Mouse (Mus musculus) thymus, postnatal 0 days (tissue): ENCODE measurements around the gene Acad12. TPM values are rescaled to one million over a fixed set of nuclear protein-coding genes. Genes with fewer than 3 reads are reported as not detected.
"Not testable (repeated sequence)": the region's sequence is repeated elsewhere in the genome, so short reads cannot be mapped to it uniquely, and the experiment has no call there.

ENCODE experiments used
- DNase-seq: peaks from one replicate; pipeline ENCODE4 v3.0.0-alpha.2; 2015; ENCODE audit warnings: low spot score
- polyA plus RNA-seq: library from polyadenylated mRNA; unstranded; fragments of >200 nt; fragmentation: Nextera tagmentation; extraction: Ambion mirVana; gene quantifications from 2 replicates; pipeline ENCODE4 v1.2.1, GENCODE M21; 2015

The Acad12 gene
- polyA plus RNA-seq, 1 experiment from 2014 or later: 1.3 TPM

DNA sequence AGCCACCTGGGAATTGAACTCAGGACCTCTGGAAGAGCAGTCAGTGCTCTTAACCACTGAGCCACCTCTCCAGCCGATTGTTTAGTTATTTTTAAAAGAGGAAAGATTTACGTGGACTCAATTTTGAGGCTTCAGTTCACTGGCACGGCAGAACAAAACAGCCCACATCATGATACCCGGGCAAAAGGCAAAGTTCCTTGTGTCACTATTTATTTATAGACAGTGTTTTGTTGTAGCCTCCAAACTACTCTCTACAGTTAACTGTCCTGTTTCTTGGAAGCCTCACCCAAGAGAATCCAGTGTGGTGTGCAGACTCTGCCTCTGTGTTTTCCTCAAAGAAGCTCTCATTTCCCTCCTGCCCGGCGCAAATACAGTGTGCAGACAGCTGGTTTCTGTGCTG lies 6.7 kb downstream of the Acad12 start:
- DNase-seq: no peak

DNA sequence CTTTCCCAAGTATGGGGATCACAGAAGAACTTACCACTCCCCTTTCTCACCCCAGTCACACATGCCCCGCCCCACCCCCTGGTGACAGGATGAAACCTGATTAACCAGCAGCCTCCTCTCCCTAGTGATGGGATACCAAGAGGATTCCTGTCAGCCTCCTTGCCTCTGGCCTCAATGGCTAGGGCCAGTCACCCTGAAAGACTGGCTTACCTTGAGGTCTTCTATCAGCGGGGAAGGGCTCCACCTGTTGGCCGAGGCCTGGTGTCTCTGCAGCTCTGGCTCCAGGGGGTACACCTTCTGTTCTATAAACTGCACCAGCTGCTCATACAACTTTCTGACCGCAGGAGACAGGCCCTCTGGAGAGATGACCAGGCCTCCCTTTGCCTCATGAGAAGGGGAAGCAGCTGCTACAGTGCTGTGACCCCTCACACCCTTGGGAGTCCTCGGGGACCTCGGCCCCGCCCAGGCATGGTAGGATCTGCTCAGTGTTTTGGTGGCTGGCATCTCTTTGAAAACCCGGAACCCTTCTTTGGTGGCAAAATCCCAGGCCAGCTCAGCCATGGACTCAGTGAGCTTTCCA lies 9.1 kb downstream of the Acad12 start:
- not testable (repeated sequence) for DNase-seq

DNA sequence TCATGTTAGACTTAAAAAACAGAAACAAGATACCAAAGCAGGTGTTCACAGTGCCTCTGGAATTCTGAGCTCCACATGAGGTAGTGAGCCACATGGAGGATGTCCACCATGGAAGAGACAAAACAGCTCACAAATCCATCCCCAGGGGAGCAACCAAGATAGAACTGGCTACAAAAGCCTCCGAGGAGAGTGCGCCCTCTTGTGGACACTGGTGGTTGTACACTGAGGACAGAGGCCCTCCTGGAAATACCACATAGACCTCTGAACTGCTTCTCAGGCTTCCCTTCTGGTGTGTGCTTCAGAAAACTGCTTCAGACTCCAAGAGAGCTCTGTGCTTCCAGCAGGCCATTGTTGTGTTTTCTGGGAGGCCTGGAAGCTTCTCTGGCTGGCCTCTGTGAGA lies 12.6 kb downstream of the Acad12 start:
- peak; percentile 79 for DNase-seq

DNA sequence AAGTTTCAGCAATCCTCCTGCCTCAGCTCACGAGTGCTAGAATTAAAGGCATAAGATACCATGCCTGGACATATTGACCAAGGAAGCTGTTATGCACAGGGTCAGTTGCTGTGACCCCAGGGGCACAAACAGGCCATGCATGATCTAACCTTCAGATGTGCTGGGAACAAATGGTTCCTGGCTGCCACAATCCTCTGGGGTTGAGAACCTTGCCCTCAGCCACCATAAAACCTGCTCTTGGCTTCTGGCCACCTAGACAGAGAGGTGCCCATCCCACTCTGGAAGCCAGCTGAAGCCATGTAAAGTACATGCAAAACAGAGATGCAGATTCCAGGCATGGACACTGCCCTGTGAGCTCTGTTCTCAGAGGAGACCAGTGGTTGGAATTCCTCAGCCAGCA lies 14.9 kb downstream of the Acad12 start:
- not testable (repeated sequence) for DNase-seq

DNA sequence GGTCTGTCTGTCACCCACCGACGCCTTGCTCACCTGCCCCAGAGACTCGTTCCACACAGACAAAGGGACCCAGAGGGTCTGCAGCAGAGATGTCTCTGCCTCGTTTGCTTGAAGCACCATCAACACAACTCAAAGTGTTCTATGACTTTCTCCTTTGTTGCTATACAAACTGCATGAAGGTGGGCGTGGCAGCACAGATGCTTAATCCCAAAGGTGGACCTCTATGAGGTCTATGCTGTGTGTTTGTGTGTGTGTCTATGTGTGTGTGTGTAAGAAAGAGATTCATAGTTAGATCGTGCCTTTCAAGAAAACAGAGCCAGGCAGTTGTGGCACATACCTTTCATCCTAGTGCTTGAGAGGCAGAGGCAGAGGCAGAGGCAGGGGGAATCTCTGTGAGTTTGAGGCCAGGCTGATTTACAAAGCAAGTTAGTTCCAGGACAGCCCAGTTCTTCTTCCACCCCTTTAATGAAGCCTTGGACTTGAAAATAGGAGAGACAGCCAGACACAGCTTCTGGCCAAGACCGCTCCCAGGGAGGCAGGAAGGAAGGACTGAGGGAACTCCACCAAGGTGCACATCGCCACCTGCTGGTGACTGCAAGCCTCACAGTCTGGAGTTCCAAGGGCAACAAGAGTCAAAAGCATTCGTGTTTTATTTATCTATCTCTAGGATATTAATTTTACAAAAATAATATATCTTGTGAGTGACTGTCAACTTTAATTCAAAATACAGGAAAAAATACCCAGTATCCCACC lies 17.0 kb downstream of the Acad12 start:
- DNase-seq: peak; percentile 82

DNA sequence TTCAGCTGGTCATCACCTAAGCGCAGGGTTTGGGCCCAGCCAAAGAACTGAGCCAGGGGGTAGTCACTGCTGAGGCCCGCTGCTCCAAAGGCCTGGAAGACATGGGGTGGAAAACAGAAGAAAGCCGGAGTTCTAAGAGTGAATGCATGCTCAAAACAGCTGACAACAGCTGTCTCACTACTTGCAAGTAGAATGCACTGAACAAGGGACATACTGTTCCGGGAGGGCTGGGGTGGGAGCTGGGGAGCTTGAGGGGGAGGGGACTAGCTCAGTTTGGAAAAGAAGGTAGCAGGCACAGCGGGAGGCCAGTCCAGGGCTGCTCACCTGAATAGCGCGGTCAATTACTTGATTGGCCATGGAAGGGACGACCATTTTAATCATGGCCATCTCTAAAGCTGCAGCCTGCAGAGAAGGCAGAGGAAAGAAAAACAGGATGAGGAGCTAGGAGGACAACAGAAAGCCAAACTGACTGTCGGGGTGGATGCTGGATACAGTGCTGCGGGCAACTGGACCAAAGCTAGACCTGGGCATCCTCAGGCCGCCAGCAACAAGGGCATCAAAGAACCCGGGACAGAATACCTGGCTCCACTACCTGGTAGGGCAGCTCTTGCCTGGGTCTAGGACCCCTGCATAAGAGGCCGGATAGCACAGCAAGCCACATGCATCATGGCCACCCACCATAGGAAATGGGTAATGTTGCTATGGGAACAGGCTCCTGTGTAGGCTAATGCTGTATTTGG lies 19.7 kb downstream of the Acad12 start:
- DNase-seq: no peak

DNA sequence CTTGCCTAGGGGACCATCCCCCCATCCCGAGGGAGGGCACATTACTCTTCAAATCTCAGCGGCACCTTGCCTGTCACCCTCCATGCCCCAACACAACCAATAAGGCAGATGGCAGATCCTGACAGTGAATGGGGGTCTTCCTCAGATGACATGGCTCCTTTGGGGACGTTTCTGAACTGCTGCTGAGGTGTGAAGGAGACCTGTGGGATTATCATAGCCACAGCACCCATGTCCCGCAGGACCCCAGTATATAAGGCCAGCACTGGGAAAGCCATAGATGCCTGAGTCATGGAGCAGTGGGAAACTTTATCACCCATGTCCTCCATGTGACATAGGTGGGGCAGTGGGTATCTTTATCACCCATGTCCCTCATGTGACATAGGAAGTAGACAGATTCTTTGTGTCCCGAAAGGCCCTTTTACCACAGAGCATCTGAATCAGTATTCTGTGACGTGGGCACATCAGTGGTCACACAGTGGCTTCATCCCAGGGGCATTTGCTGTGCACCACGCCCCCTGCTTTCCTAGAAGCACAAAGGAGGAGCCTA lies 20.7 kb downstream of the Acad12 start:
- DNase-seq: no peak

DNA sequence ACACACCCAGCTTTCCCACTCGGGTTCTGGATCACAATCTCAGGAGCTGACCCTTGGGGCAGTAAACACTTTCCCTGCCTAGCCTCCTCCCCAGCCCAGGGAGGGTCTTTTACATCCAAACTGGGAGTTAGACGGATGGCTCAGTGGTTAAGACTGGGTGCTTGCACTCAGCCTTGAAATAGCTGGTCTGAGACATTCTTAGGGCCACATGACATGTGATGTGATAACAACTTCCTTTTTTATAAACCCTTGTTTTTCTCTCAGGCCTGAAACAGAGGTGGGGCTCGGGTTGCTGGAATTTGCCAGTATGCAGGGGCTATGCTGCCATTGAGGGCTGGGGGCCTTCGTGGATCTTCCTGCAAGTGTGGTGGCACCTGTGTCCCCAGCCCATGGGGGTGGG lies 21.4 kb downstream of the Acad12 start:
- DNase-seq: no peak

DNA sequence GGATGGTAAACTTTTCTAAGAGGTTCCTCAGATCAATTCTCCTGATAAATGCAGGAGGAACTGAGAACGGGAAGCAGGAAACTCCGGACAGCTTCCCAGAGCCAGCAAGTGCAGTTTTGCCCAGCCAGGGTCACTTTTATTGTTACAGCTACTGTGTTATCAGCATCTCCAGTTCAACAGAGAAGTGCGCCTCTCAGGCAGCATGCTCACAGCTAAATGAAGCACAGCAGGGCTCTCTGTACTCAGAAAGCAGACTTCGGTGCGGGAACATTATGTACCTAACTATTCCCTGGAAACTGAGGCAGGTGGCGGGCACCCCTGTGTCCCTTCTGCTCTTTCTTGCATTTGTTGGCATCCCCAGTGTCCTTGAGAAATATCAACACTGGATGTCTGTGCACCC lies 22.5 kb downstream of the Acad12 start:
- DNase-seq: no peak

DNA sequence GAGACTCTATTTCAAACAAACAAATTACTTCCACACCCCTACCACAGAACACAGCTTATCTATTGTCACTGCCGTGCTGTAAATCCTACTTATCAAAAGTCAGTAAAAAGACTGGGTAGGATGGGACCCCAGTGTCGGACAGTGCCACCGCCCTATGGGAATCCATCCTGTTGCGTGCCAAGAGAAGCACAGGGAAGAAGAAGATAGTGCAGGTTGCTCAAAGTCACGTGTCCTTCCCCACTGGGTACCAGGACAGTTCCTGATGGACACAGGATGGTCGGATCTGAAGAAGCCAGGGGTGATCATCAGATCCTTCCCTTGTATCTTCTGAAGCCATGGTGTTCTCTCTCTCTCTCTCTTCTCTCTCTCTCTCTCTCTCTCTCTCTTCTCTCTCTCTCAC lies 23.0 kb downstream of the Acad12 start:
- no peak for DNase-seq

DNA sequence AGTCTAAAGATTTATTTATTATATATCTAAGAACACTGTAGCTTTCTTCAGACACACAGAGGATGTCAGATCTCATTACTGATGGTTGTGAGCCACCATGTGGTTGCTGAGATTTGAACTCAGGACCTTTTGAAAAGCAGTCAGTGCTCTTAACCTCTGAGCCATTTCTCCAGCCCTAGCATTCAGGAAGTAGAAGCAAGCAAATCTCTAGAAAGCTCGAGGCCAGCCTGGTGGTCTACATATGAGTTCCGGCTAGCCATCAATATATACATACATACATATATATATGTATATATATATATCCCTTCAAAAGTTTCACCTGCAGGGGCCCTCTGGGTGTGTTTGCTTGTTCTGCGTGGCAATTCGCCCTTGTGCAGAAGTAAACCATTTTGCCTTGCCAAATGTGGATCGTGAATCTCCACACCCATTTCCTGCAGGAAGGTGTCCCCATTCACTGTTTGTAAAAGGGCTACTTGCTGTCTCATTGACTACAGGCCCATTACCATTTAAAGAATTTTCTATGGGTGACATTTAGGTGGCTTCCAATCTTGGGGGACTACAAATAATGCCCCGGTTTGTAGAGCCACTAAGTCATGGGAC lies 23.9 kb downstream of the Acad12 start:
- DNase-seq: no peak

DNA sequence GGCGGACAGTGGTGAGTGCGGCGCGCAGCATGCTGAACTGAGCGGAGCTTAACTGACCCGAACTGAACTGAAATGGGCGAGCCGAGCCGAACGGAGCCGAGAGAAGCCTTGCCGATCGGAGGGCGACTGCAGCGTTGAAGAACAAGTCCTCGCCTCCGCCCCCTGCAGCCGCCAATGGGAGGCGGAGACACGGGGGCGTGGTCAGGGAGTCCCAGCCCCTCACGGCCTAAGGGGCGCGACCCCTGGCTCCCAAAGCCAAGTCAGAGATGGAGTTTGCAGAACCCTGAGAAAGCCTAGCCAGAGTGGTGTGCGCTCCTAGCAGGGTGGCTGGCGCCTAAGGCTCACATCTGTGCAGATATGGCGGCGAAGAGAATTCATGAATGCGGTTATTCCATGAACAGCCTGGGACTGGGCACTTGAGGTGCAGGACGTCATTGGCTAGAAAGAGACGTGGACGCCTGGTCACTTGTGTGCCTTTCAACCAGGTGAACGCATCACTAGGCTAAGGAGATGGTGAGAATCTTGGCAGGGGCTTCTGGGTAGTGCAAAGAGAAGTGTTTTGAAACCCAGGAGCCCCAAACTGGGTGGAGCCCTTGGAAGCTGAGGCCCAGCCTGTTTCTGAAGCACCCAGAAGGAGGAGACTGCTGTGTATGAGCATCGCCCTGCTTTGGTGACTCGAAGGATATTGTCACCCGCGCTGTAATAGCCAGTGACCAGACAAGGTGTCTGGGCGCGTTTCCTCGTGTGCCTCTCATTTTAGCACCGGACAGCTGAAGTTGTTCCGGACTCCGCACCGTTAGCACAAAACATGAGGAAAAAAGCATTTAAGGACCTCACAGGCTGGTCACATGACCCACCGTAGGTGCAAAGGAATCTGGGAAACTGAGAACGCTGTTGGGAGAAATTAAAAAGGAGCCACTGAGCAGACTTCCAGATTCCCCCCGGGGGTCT lies 25.0 kb downstream of the Acad12 start, which contains the start of gene Aldh2:
Gene Aldh2, minus strand, starts transcription at position 374 of the 951 bp plus-strand sequence.
- DNase-seq: peak; percentile 89

DNA sequence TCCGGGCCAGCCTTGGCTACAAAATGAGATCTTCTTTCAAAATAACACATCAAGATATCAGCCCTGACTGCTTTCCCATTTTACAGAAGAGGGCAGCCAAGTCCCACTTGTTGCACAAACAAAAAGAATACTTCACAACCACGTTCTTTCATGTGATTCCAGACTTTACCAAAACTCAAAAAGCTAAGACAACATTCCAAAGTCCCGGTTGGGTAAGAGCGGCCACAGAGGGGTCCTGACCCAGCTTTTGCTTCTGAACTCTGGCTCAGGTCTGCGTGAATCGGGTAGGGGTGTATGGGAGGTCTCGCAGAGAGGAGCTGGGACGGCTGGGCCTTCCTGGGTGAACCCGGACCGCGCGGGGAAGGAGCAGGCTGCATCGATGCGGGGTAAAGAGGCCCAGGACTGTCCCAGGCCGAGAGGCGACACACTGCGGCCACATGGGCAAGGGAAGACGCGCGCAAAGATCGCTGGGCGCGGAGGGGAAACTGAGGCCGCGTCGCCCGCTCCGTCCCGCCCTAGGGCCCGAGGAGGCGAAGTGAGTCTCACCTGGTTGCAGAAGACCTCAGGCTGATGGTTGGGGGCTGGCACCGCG lies 25.8 kb downstream of the Acad12 start:
- no peak for DNase-seq

DNA sequence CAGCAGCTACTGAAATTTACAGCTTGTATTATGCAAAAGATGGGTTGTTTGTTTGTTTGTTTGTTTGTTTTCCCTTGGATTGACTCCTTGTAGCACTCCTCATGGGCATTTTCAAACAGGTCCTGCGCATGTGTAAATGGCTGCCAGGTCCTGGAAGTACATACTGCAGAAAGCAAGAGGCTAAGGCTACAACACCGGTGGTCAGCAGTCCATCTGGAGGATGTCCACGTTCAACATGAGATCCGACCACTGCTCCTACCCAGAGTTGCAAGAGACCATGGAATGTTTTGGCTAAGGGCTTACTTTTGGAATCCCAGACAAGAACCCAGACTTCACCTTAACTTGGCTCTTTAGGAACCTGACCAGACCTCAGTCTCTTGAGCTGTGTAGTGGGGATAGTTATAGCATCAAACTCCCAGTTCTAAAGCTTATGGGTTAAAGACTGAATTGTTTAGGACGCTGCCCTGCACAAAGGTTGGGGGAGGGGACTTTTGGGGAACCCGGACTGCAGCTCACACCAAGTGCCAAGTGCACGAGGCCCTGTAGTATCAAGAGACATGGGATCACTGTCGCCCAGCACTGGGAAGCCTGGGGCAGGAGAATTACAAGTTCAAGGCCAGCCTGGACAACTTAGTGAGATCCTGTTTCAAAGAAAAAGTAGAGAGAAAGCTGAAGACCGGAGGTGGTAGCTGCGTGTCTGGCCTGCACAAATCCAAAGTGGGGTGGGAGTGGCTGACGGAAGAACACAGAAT lies 26.5 kb downstream of the Acad12 start:
- no peak for DNase-seq

DNA sequence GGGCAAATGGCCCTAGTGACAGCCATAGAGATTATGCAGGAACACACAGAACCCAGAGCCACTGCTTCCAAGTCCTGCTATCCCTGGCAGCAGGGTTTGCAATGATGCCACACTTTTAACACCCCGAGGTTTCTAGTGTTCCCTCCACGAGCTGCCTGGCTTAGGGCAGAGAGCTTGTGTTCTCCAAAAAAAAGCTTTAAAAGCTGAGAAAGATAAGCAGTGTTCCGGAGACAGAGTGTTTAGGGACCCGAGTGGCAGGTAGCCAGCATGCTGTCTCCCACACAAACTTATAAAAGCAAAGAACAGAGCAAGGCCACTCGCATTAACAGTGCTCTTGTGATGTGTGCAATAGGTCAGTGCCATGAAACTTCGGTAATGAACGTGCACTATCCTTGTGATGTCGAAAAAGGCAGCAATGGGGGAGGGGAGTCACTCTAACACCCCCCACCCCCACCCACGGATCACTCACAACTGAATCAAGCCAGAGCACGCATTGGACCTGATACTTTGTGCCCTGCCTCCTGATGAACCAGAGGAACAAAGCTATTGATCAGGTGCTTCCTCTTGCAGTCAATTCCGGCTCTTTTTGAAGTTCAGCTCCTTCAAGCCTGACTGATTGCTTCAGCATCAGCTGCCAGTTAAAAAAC lies 27.2 kb downstream of the Acad12 start:
- no peak for DNase-seq

DNA sequence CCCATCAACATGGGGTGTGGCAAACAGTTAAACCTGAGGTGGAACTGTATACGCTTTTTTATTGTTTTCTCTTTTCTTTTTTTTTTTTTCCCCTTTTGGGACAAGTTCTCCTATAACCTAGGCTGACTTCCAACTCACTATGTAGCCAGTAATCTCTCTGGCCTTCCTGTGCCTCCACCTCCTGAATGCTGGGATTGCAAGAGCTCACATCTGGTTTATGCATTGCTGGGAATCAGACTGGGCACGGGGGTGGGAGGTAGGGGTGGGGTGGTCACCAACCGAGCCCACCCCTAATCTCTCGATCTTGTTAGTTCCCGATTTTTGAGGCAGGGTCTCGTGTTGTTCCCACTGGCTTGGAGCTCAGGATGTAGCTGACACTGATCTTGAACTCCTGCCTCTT lies 28.8 kb downstream of the Acad12 start:
- DNase-seq: no peak

DNA sequence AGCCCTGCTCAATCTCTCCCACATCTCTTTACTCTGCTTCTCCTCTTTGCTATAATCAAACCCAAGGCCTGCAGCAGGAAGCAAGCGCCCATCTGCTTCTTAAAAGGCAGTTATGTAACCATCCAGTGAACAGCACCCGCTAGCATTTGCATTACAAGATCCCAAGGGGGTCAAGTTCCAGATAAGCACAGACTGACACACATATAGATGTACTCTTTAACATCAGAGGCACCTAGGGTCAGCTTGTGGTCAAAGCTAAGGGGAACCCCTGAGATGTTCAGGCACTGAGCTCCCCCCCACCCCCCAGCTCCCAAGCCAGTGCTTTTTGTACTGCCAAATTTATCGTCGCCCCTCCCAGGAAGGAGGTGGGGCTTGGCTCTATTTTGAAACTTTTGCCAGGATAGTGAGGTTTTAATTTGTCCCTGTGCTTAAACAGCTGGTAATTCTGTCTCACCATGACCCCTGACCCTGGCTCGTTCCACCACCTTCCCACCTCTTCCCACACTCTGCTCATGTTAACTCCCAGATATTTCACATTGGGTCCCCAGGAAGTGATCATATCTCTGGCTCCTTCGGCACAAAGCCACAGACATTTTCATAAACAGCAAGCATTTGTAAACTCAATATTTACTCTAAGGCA lies 32.2 kb downstream of the Acad12 start:
- DNase-seq: peak; percentile 52

DNA sequence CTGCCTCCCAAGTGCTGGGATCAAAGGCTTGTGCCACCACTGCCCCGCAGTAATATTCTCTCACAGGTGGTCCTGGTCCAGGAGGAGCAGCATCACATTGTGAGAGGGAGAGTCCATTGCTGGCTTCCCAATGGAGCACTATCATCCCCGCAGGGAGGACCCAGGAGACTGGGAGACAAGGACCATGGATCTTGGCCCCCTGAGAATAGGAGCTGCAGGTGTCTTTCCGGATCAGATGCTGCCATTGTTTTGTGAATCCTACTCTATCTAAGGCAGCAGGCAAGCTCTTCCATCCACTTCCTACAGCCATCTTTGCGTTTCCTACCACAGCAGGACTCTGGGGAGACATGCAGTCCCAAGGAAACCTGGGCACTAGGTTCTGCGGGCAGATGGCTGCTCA lies 33.0 kb downstream of the Acad12 start:
- DNase-seq: no peak
